20 mouse cellular contexts compared by ENCODE assay signal in the genomic region with DNA sequence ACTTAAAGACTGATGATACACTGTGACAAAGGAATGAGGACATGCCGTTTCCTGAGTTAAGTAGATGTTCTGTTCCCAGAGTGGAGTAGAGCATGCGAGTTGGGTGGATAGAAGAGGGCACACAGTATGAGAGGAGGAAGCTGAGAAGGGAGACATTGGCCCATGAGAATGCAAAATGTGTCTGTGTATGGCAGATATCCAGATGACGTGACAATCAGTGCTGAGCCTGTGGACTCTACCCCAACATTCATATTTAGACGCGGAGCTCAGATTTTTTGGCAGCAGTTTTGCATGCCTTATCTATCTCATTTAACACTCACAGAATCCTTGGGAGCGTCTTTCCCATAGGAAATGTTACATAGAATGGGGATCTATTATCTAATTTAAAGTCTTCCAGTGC.
"Had no signal": no experiment of that assay in that cellular context is flagged by ENCODE, and none has a peak within 500 bp of the region (broad histone marks: within the 10 kb centered on the region; RNA-seq: fewer than 3 reads in every experiment).

No protein-coding gene starts in this region.

- H3K36me3 ChIP-seq: limb, embryonic 12.5 days; limb, embryonic 15.5 days; liver, embryonic 13.5 days; midbrain, embryonic 10.5 days; midbrain, embryonic 13.5 days; neural tube, embryonic 13.5 days had no signal

- DNase-seq: kidney, adult 18-20 months; kidney, adult 9 months; kidney, postnatal 25 days; left cerebral cortex, postnatal 4 days; liver, embryonic 13.5 days; lung, adult 2 months; lung, postnatal 36 days; retina, postnatal 1 day; right cerebral cortex, postnatal 25 days; thymus, adult 18-20 months; thymus, postnatal 36 days had no signal

- H3K27ac ChIP-seq: kidney, postnatal 0 days; limb, embryonic 12.5 days; limb, embryonic 15.5 days; liver, embryonic 13.5 days; midbrain, embryonic 10.5 days; midbrain, embryonic 13.5 days; neural tube, embryonic 13.5 days had no signal

- H3K9me3 ChIP-seq: limb, embryonic 12.5 days; limb, embryonic 15.5 days; liver, embryonic 13.5 days; midbrain, embryonic 10.5 days; midbrain, embryonic 13.5 days; neural tube, embryonic 13.5 days had no signal

- H3K9ac ChIP-seq: limb, embryonic 12.5 days; limb, embryonic 15.5 days; liver, embryonic 13.5 days; midbrain, embryonic 13.5 days; neural tube, embryonic 13.5 days had no signal

- H3K4me2 ChIP-seq: limb, embryonic 12.5 days; limb, embryonic 15.5 days; liver, embryonic 13.5 days; midbrain, embryonic 13.5 days; neural tube, embryonic 13.5 days had no signal

- H3K4me3 ChIP-seq: limb, embryonic 12.5 days; limb, embryonic 15.5 days; liver, embryonic 13.5 days; midbrain, embryonic 10.5 days; midbrain, embryonic 13.5 days; myocyte; neural tube, embryonic 13.5 days had no signal

- ATAC-seq: lung, postnatal 0 days; midbrain, embryonic 13.5 days; midbrain, embryonic 16.5 days had no signal

- H3K27me3 ChIP-seq: limb, embryonic 15.5 days; liver, embryonic 13.5 days; midbrain, embryonic 13.5 days; neural tube, embryonic 13.5 days had no signal
